Mouse (Mus musculus) forebrain, embryonic 13.5 days (tissue): Measurements from ENCODE around the gene Olfr1258. TPM values are rescaled to one million over a fixed set of nuclear protein-coding genes. Genes with fewer than 3 reads are reported as not detected.
"Not testable (repeated sequence)": the region's sequence is repeated elsewhere in the genome, so short reads cannot be mapped to it uniquely, and the experiment has no call there.

ENCODE experiments used
- ATAC-seq: fragments of 200-750 bp; cut with Nextera tagmentation; 2 replicates; pipeline ENCODE4 v1.8.0; 2017
- H3K27ac ChIP-seq: fragments of 300-500 bp; sonication (generic); 2 replicates; pipeline ENCODE4 v1.5.1; 2015; ENCODE audit warnings: inconsistent platforms, mild to moderate bottlenecking, moderate library complexity
- H3K27me3 ChIP-seq: fragments of 300-500 bp; sonication (generic); 2 replicates; pipeline ENCODE4 v1.6.1; 2015; ENCODE audit warnings: mild to moderate bottlenecking, inconsistent platforms
- H3K36me3 ChIP-seq: fragments of 300-500 bp; sonication (generic); 2 replicates; pipeline ENCODE4 v1.6.1; 2015; ENCODE audit warnings: mild to moderate bottlenecking, inconsistent platforms; ENCODE audit not compliant: poor library complexity, severe bottlenecking
- H3K4me1 ChIP-seq: fragments of 300-500 bp; sonication (generic); 2 replicates; pipeline ENCODE4 v1.6.1; 2015; ENCODE audit warnings: inconsistent platforms
- H3K4me2 ChIP-seq: fragments of 300-500 bp; sonication (generic); 2 replicates; pipeline ENCODE4 v1.6.1; 2015; ENCODE audit warnings: inconsistent platforms, mild to moderate bottlenecking, moderate library complexity
- H3K4me3 ChIP-seq: fragments of 300-500 bp; sonication (generic); 2 replicates; pipeline ENCODE4 v1.5.1; 2015; ENCODE audit warnings: mild to moderate bottlenecking, inconsistent platforms
- H3K9ac ChIP-seq: fragments of 300-500 bp; sonication (generic); 2 replicates; pipeline ENCODE4 v1.6.1; 2015; ENCODE audit warnings: mild to moderate bottlenecking, inconsistent platforms
- H3K9me3 ChIP-seq: fragments of 300-500 bp; sonication (generic); replicated peaks from 2 replicates; pipeline ENCODE4 v1.6.1; 2016; ENCODE audit warnings: inconsistent platforms
- WGBS: fragments of 180-500 bp; shearing (Covaris S2); methylation state at CpG from one replicate; pipeline ENCODE4 v1.1.7; 2015; 5-methylcytosine and 5-hydroxymethylcytosine counted together
- polyA plus RNA-seq: library from polyadenylated mRNA; unstranded; fragments of >200 nt; fragmentation: Nextera tagmentation; extraction: Ambion mirVana; gene quantifications from 2 replicates; pipeline ENCODE4 v1.2.1, GENCODE M21; 2015

Olfr1258 gene
- polyA plus RNA-seq, result not detected in 2 replicates

- Histone ChIP-seq H3K36me3 (no peaks in the 10 kb centered on the region), H3K4me2 (no peak within 1 kb of the TSS), H3K27me3 (no peaks in the 10 kb centered on the region), H3K9ac (no peak within 1 kb of the TSS), H3K9me3 (no peaks in the 10 kb centered on the region), H3K27ac (no peak within 1 kb of the TSS), H3K4me3 (no peak within 1 kb of the TSS), H3K4me1 (no peaks in the 10 kb centered on the region)
- no peak for ATAC-seq
These were observed at the start of gene Olfr1258 for GRCm38 (mm10) chr2:89927009-89927408. Olfr1258 (plus strand) TSS chr2:89927309.

GRCm38 (mm10) chr2:89878137-89878536 lies 49.0 kb upstream of the Olfr1258 start, which contains the start of gene Olfr1257:
Olfr1257 (plus strand) TSS chr2:89878437.
- ATAC-seq, result no peak
- 89% methylated on average over 1 of the region's 1 CpGs for WGBS

DNA sequence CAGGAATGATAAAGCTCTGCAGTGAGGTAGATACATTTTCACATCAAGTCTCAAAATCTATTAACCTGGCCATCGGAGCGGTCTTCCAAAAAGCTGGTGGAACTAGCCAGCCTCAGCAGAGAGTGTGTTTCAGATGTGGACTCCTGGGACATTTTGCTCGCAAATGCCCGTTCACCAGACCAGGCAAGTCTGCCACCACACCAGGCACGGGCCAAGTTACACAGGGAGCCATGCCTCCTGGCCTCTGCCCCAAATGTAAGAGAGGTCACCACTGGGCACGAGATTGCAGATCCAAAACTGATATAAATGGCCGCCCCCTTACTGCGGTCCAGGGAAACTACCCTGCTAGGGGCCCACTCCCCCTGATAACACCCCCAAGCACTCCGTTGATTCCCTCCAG lies 14.5 kb upstream of the Olfr1258 start:
- H3K9me3 ChIP-seq, H3K4me1 ChIP-seq, H3K27ac ChIP-seq, ATAC-seq, H3K27me3 ChIP-seq, H3K9ac ChIP-seq, H3K4me2 ChIP-seq, H3K4me3 ChIP-seq, H3K36me3 ChIP-seq: not testable (repeated sequence)
- 94% methylated on average over 9 of the region's 9 CpGs for WGBS

More at GRCm38 (mm10) chr2:89878137-89878536, 49.0 kb upstream of the Olfr1258 start, which contains the start of gene Olfr1257:
- Histone ChIP-seq H3K9me3 (no peaks in the 10 kb centered on the region), H3K36me3 (no peaks in the 10 kb centered on the region), H3K4me2 (no peak within 1 kb of the TSS), H3K4me3 (no peak within 1 kb of the TSS), H3K27ac (no peak within 1 kb of the TSS), H3K9ac (no peak within 1 kb of the TSS), H3K27me3 (no peaks in the 10 kb centered on the region), H3K4me1 (no peaks in the 10 kb centered on the region)

GRCm38 (mm10) chr2:89948564-89948963 lies 21.5 kb downstream of the Olfr1258 start, which contains the start of gene Olfr1259:
Olfr1259 (minus strand) TSS chr2:89948664.
- H3K4me2 ChIP-seq, result no peak within 1 kb of the TSS
- 91% methylated on average over 5 of the region's 5 CpGs for WGBS
- no peaks in the 10 kb centered on the region for H3K9me3 ChIP-seq
- H3K9ac ChIP-seq, result no peak within 1 kb of the TSS
- no peaks in the 10 kb centered on the region for H3K27me3 ChIP-seq
- H3K27ac ChIP-seq, result no peak within 1 kb of the TSS
- ATAC-seq, result no peak
- no peak within 1 kb of the TSS for H3K4me3 ChIP-seq
- H3K36me3 ChIP-seq, result no peaks in the 10 kb centered on the region
- no peaks in the 10 kb centered on the region for H3K4me1 ChIP-seq

GRCm38 (mm10) chr2:89974184-89974583 lies 47.1 kb downstream of the Olfr1258 start, which contains the start of gene Olfr1260:
Olfr1260 (plus strand) TSS chr2:89974340.
- Histone ChIP-seq H3K4me3 (no peak within 1 kb of the TSS), H3K27me3 (no peaks in the 10 kb centered on the region), H3K9ac (no peak within 1 kb of the TSS), H3K27ac (no peak within 1 kb of the TSS), H3K9me3 (no peaks in the 10 kb centered on the region), H3K4me2 (no peak within 1 kb of the TSS), H3K4me1 (no peaks in the 10 kb centered on the region), H3K36me3 (no peaks in the 10 kb centered on the region)
- ATAC-seq, result no peak
- 68% methylated on average over 2 of the region's 2 CpGs for WGBS

GRCm38 (mm10) chr2:89977709-89978108 lies 50.6 kb downstream of the Olfr1258 start:
- Histone ChIP-seq H3K4me2 (no peak overlapping the region), H3K9ac (no peak overlapping the region), H3K4me3 (no peak overlapping the region), H3K27me3 (no peaks in the 10 kb centered on the region), H3K9me3 (no peaks in the 10 kb centered on the region), H3K36me3 (no peaks in the 10 kb centered on the region), H3K27ac (no peak overlapping the region), H3K4me1 (no peaks in the 10 kb centered on the region)
- 89% methylated on average over 2 of the region's 2 CpGs for WGBS
- no peak for ATAC-seq

Other genes with a start within 250 kb of the Olfr1258 start
- gene Olfr1252, start 202.3 kb upstream of the Olfr1258 start, polyA plus RNA-seq, result not detected in 2 replicates
- gene Olfr1253, start 170.2 kb upstream of the Olfr1258 start, polyA plus RNA-seq, result not detected in 2 replicates
- not detected in 2 replicates for gene Olfr1254, start 133.7 kb upstream of the Olfr1258 start, polyA plus RNA-seq
- not detected in 2 replicates for gene Olfr1255, start 115.3 kb upstream of the Olfr1258 start, polyA plus RNA-seq
- not detected in 2 replicates for gene Olfr1256, start 85.8 kb upstream of the Olfr1258 start, polyA plus RNA-seq
- gene Olfr48, start 79.1 kb upstream of the Olfr1258 start, polyA plus RNA-seq, result not detected in 2 replicates
- gene Olfr1257, start 48.9 kb upstream of the Olfr1258 start, polyA plus RNA-seq, result not detected in 2 replicates
- gene Olfr1259, start 21.4 kb downstream of the Olfr1258 start, polyA plus RNA-seq, result not detected in 2 replicates
- gene Olfr1260, start 47.0 kb downstream of the Olfr1258 start, polyA plus RNA-seq, result not detected in 2 replicates
- not detected in 2 replicates for gene Olfr1261, start 63.9 kb downstream of the Olfr1258 start, polyA plus RNA-seq
- gene Olfr1262, start 72.8 kb downstream of the Olfr1258 start, polyA plus RNA-seq, result not detected in 2 replicates
- gene Olfr1263, start 84.8 kb downstream of the Olfr1258 start, polyA plus RNA-seq, result not detected in 2 replicates
- gene Olfr1264, start 98.3 kb downstream of the Olfr1258 start, polyA plus RNA-seq, result not detected in 2 replicates
- not detected in 2 replicates for gene Olfr1265, start 108.0 kb downstream of the Olfr1258 start, polyA plus RNA-seq
- not detected in 2 replicates for gene Olfr140, start 136.3 kb downstream of the Olfr1258 start, polyA plus RNA-seq
- not detected in 2 replicates for gene Olfr1269, start 194.1 kb downstream of the Olfr1258 start, polyA plus RNA-seq
- gene Olfr32, start 215.0 kb downstream of the Olfr1258 start, polyA plus RNA-seq, result not detected in 2 replicates
- not detected in 2 replicates for gene Olfr1270, start 225.8 kb downstream of the Olfr1258 start, polyA plus RNA-seq